Mouse (Mus musculus) forebrain, embryonic 12.5 days (tissue): ENCODE measurements around the gene Cox7a2l. TPM values are rescaled to one million over a fixed set of nuclear protein-coding genes. Genes with fewer than 3 reads are reported as not detected.

Source experiments
- ATAC-seq: fragments of 200-750 bp; cut with Nextera tagmentation; 2 replicates; pipeline ENCODE4 v1.8.0; 2017; ENCODE audit warnings: moderate TSS enrichment; ENCODE audit not compliant: low FRiP score
- H3K27ac ChIP-seq: fragments of 300-500 bp; sonication (generic); 2 replicates; pipeline ENCODE4 v1.5.1; 2016; ENCODE audit warnings: mild to moderate bottlenecking
- H3K27me3 ChIP-seq: fragments of 300-500 bp; sonication (generic); 2 replicates; pipeline ENCODE4 v1.6.1; 2016; ENCODE audit warnings: mild to moderate bottlenecking
- H3K36me3 ChIP-seq: fragments of 300-500 bp; sonication (generic); replicated peaks from 2 replicates; pipeline ENCODE4 v1.6.1; 2016; ENCODE audit warnings: mild to moderate bottlenecking
- H3K4me1 ChIP-seq: fragments of 300-500 bp; sonication (generic); 2 replicates; pipeline ENCODE4 v1.6.1; 2016
- H3K4me2 ChIP-seq: fragments of 300-500 bp; sonication (generic); 2 replicates; pipeline ENCODE4 v1.6.1; 2016; ENCODE audit warnings: mild to moderate bottlenecking, moderate library complexity
- H3K4me3 ChIP-seq: fragments of 300-500 bp; sonication (generic); replicated peaks from 2 replicates; pipeline ENCODE4 v1.5.1; 2016; ENCODE audit warnings: mild to moderate bottlenecking
- H3K9ac ChIP-seq: fragments of 300-500 bp; sonication (generic); 2 replicates; pipeline ENCODE4 v1.6.1; 2016; ENCODE audit warnings: mild to moderate bottlenecking
- H3K9me3 ChIP-seq: fragments of 300-500 bp; sonication (generic); 2 replicates; pipeline ENCODE4 v1.6.1; 2016
- WGBS: fragments of 180-500 bp; shearing (Covaris S2); methylation state at CpG from one replicate; pipeline ENCODE4 v1.1.7; 2016; 5-methylcytosine and 5-hydroxymethylcytosine counted together
- polyA plus RNA-seq: library from polyadenylated mRNA; unstranded; fragments of >200 nt; fragmentation: Nextera tagmentation; extraction: Ambion mirVana; gene quantifications from 2 replicates; pipeline ENCODE4 v1.2.1, GENCODE M21; 2016

Cox7a2l gene
- polyA plus RNA-seq, 1 experiment from 2014 or later, result 140 TPM

- H3K9ac ChIP-seq, result no peak overlapping the region
- peaks cover 46% of the 10 kb centered on the region for H3K36me3 ChIP-seq
- no peak for ATAC-seq
- no peak overlapping the region for H3K4me3 ChIP-seq
- H3K4me2 ChIP-seq, result no peak overlapping the region
- WGBS, result 93% methylated on average over 7 of the region's 7 CpGs
- H3K9me3 ChIP-seq, result no peaks in the 10 kb centered on the region
- H3K27me3 ChIP-seq, result no peaks in the 10 kb centered on the region
- H3K4me1 ChIP-seq, result no peaks in the 10 kb centered on the region
- no peak overlapping the region for H3K27ac ChIP-seq
These were observed 35.6 kb downstream of the Cox7a2l start for GRCm38 (mm10) chr17:83481551-83481950.

- Histone ChIP-seq H3K4me3 (no peak overlapping the region), H3K27me3 (no peaks in the 10 kb centered on the region), H3K9ac (no peak overlapping the region), H3K27ac (no peak overlapping the region), H3K4me2 (no peak overlapping the region), H3K36me3 (peaks cover 79% of the 10 kb centered on the region), H3K9me3 (no peaks in the 10 kb centered on the region), H3K4me1 (no peaks in the 10 kb centered on the region)
- no peak for ATAC-seq
- 98% methylated on average over 12 of the region's 12 CpGs for WGBS
These were observed 40.0 kb downstream of the Cox7a2l start for GRCm38 (mm10) chr17:83477089-83477488.

DNA sequence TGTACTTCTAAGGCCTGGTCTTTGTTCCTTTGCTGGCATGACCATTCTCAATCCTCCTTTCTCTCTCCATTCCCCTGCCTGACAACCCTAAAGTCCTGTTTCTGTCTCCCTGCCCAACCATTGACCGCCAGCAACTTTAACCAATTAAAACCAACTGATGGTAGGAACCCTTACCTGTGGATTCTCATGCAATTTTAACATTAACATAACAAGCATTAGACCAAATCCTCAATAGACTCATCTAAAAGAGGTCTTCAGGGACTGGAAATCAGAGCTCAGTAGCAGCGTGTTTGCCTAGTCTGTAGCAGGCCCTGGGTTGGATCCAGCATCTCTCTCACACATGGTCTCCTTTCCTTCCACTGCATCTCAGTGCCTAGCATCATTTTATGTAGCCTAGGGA is 47.5 kb downstream of the Cox7a2l start:
- Histone ChIP-seq H3K27me3 (no peaks in the 10 kb centered on the region), H3K9me3 (no peaks in the 10 kb centered on the region), H3K9ac (no peak overlapping the region), H3K4me2 (no peak overlapping the region), H3K27ac (no peak overlapping the region), H3K4me1 (no peaks in the 10 kb centered on the region), H3K36me3 (peaks cover 30% of the 10 kb centered on the region), H3K4me3 (no peak overlapping the region)
- ATAC-seq, result no peak
- 91% methylated on average over 2 of the region's 2 CpGs for WGBS

- Histone ChIP-seq H3K4me3 (no peak overlapping the region), H3K27ac (no peak overlapping the region), H3K27me3 (no peaks in the 10 kb centered on the region), H3K9me3 (no peaks in the 10 kb centered on the region), H3K9ac (no peak overlapping the region), H3K4me1 (no peaks in the 10 kb centered on the region), H3K4me2 (no peak overlapping the region), H3K36me3 (peaks cover 23% of the 10 kb centered on the region)
- ATAC-seq, result no peak
- 90% methylated on average over 6 of the region's 6 CpGs for WGBS
These were observed 50.4 kb downstream of the Cox7a2l start for GRCm38 (mm10) chr17:83466697-83467251.

- Histone ChIP-seq H3K4me1 (no peaks in the 10 kb centered on the region), H3K4me2 (no peak overlapping the region), H3K36me3 (peaks cover 28% of the 10 kb centered on the region), H3K4me3 (no peak overlapping the region), H3K27ac (no peak overlapping the region), H3K27me3 (no peaks in the 10 kb centered on the region), H3K9me3 (no peaks in the 10 kb centered on the region), H3K9ac (no peak overlapping the region)
- WGBS, result 92% methylated on average over 5 of the region's 5 CpGs
- ATAC-seq, result no peak
These were observed 51.2 kb downstream of the Cox7a2l start for GRCm38 (mm10) chr17:83465969-83466368.

GRCm38 (mm10) chr17:83457271-83457670 is 59.9 kb downstream of the Cox7a2l start:
- no peak overlapping the region for H3K9ac ChIP-seq
- H3K36me3 ChIP-seq, result peaks cover 68% of the 10 kb centered on the region
- H3K4me3 ChIP-seq, result no peak overlapping the region
- H3K27ac ChIP-seq, result no peak overlapping the region
- no peak for ATAC-seq
- WGBS, result 93% methylated on average over 1 of the region's 1 CpGs
- H3K4me2 ChIP-seq, result no peak overlapping the region
- no peaks in the 10 kb centered on the region for H3K4me1 ChIP-seq
- no peaks in the 10 kb centered on the region for H3K27me3 ChIP-seq
- no peaks in the 10 kb centered on the region for H3K9me3 ChIP-seq

- Histone ChIP-seq H3K36me3 (peaks cover 63% of the 10 kb centered on the region), H3K9ac (no peak overlapping the region), H3K4me1 (no peaks in the 10 kb centered on the region), H3K27me3 (no peaks in the 10 kb centered on the region), H3K4me3 (no peak overlapping the region), H3K27ac (no peak overlapping the region), H3K4me2 (no peak overlapping the region), H3K9me3 (no peaks in the 10 kb centered on the region)
- 86% methylated on average over 5 of the region's 5 CpGs for WGBS
- no peak for ATAC-seq
These were observed 63.5 kb downstream of the Cox7a2l start for GRCm38 (mm10) chr17:83453587-83453986.

GRCm38 (mm10) chr17:83452451-83452850 is 64.7 kb downstream of the Cox7a2l start:
- H3K4me1 ChIP-seq, result no peaks in the 10 kb centered on the region
- H3K27ac ChIP-seq, result no peak overlapping the region
- H3K4me3 ChIP-seq, result no peak overlapping the region
- H3K36me3 ChIP-seq, result peaks cover 56% of the 10 kb centered on the region
- no peak overlapping the region for H3K9ac ChIP-seq
- H3K27me3 ChIP-seq, result no peaks in the 10 kb centered on the region
- ATAC-seq, result no peak
- no peak overlapping the region for H3K4me2 ChIP-seq
- no peaks in the 10 kb centered on the region for H3K9me3 ChIP-seq
- 89% methylated on average over 8 of the region's 8 CpGs for WGBS

Other genes starting within 250 kb of the Cox7a2l start
- gene Eml4, start 166.4 kb downstream of the Cox7a2l start, polyA plus RNA-seq, result 44.5 and 46.6 TPM in 2 replicates
- gene Kcng3, start 114.6 kb upstream of the Cox7a2l start, polyA plus RNA-seq, result not detected in 2 replicates
- gene Mta3, start 188.8 kb upstream of the Cox7a2l start, polyA plus RNA-seq, result 32.2 and 36.9 TPM in 2 replicates